Mouse (Mus musculus): ENCODE data around the gene Prr7. TPM values are rescaled to one million over a fixed set of nuclear protein-coding genes. Genes with fewer than 3 reads are reported as not detected.
A peak's percentile ranks its signal among the peaks of the same experiment; 100 is the strongest.
"Not testable (repeated sequence)": the region's sequence is repeated elsewhere in the genome, so short reads cannot be mapped to it uniquely, and the experiment has no call there.

Gene Prr7
- under 1 TPM in 1 of 3 experiments, not detected in 2; 0.26 TPM for polyA plus RNA-seq (2017; shearing (Covaris generic))

DNA sequence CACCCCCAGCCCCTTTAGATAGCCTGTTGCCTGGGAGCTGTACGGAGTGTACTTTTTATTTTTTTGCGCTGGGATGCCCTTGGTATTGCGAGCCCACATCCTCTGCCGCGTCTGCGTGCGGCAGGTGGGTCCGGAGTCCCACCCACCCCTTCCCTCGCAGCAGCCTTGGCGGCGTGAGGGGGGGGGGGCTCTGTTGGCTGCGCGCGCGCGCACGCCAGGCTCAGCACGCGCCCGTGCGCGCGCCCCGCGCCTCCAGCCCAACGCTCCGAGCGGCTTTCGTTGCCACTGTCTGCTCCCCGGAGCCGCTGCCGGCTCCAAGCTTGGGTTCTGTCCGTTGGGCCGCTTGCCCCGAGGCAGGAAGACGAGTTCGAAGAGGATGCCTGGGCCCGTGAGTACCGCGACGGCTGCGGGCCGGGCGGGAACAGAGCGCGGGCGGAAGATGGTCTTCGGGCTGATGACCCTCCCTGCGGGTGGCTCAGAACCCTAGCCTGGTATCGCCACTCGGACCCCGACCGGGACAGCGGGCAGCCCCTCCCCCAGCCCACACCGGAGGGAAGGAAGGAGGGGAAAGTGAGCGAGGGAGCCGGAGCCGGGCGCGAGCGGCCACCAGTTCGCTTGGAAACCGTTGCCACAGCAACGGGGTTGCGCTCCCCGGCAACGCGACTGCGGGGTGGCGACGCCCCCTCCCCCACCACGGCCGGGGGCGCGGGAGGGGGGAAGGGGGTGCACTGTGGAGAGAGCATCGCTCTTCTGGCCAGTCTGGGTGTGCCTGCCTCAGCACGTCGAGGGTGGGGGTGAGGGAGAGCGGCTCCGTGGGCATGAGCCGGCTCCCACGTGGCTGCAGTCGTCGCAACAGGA lies at the start of gene Prr7:
Gene Prr7 (plus strand): TSS at position 241 of the 858 bp plus-strand sequence.
- peak; percentile 69 for ATAC-seq

DNA sequence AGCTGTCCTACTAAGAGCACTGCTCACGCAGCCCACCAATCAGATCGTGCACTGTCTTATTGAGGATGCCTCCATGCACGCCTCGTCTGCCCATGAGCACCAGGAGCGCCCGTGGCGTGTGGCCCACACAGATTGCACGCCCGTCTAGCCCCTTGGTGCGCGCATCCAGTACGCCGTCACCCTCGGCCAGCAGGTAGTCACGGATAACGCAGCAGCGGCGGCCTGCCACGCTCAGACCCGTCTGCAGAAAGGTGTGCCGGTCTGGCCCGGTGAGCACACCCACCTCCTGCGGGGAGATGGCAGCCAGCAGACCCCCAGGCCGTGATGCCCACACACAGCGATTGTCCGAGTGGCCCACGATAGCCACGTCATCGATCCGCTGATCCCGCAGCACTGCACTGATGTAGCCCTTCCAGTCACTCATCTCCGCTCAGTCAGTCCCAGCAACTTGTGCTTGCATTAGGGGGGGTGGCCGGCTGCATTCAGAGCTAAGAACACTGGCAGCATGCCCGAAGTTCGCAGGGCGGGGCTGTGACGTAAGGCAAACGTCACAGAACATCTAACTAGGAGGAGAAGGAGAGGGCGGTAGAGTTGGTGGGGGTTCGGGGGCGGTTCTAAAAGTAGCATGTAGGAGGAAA lies 49.2 kb upstream of the Prr7 start, which contains the start of gene Pfn3:
Gene Pfn3 (minus strand): TSS at position 490 of the 638 bp plus-strand sequence.
- no peak for ATAC-seq

DNA sequence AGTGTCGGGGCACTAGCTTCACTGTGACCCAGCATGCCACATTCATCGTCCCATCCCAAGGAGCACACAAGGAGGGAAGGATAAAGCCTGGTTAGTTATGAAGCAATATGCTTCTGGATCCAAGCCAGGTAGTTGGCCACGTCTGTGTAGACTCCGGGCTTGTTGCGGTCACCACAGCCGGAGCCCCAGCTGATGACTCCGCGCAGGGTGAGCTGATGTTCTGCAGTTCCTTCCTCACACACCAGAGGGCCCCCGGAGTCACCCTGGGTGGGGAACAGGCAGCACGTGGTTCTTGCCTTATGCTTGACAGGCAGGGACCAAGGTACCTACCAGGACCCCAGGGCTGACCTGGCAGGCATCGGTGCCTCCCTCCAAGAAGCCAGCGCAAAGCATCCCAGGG lies 46.1 kb upstream of the Prr7 start:
- peak; percentile 82 for ATAC-seq

DNA sequence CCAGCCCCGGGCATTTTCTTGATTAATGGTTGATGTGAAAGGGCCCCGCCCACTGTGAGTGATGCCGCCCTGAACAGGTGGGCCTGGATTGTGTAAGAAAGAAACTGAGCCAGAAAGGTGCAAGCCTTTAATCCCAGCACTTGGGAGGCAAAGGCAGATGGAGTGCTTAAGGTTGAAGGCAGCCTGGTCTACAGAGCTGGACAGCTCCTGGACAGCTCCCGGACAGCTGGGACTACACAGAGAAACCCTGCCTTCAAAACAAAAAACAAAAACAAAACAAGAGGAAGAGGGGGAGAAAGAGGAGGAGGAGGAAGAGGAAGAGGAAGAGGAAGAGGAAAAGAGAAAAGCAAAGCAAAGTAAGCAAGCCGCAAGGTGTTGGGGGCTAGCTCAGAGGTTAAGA lies 44.9 kb upstream of the Prr7 start:
- no peak for ATAC-seq

DNA sequence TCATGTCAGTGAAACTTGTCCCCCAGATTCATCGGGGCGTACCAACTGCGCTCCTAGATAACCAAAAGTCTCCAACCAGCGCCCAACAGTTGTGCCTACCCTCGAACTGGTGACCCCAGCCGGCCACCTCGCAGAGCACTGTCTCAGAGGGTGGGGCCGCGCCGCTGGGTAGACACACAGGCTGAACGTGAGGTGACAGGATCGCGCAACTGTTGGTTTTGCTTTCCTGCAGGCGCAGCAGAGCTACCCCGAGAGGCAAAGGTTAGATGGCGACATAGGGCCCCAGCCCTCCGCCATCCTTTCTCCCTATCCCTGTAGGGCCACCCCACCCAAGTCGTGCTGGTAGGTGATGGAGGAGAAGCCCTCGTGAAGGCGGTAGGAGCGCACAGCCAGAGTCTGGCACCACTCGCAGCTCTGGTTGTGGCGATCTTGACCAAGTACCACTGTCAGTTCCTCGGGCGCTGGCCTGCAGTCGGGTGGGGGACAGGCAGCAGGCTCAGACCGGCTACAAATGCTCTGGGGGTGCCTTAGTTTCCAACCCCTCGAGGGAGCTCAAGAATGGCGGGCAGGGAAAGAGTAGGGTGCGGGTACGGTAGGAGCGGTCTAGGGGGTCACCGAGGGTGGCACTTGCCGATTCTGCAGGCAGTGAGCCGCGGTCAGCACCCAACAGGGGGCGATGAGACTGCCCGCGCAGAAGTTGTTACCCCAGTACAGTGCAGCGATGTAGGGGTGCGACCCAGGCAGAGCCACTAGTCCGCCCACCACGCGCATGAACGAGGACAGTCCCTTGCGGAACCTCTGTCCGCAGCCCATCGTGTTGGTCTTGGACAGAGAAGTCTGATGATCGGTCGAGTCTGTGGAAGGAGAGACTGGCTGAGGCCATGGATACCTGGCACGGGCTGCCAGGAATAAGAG lies 43.8 kb upstream of the Prr7 start:
- no peak for ATAC-seq

DNA sequence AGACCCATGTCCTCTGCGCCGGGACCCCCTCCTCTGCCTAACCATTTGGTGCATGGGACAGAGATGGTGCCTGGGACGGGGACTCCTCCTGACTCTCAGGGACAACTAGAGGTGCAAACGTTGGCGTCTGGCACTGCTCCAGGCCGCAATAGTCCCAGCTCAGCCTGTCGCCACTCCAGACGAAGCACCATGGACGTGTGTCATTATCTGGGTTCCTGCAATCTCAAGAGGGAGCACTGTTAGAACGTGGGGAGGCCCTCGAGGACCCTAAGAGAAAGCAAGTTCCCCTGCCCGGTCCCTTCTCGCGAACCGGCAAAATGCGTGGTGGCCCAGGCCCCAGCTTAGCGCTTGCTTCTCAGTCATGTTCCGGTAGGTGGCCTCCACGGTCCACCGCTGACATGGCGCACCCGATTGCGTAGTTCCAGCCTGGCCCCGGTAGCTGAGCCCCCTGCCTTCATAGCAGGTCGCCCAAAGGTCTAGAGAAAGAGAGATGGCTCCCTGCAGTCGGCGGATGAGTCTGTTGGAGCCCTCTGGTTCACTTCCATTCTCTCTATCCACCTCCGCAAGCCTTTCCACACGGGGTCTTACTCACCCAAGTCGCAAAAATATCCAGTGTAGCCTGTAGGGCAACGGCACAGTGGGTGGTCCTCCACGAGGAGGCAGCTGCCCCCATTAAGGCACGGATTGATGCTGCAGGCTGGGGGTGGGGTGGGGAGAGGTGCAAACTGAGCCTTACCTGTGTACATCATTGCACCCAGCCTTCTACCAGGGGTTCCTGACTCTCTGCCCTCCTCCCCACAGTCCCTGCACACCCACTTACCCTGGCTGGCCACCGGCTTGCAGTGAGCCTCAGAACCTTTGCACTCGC lies 42.9 kb upstream of the Prr7 start:
- peak; percentile 82 for ATAC-seq

DNA sequence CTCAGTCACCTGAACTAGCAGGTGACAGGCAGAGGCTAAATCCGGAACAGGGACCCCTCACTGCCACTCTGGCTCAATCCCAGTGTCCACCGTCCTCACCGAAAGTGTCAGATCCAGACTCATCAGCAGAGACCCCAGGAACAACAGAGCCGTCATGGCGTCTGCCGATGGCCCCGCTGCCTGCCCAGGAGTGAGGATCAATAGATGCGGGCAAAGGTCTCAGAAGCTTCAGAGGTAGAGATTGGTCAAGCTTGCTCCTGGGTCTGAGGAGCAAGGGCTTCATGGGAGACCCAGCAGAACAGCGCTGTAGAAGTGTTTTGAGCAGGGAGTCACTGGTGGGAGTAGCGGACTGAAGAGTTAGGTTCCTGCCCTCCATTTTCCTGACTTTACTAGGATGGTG lies 37.5 kb upstream of the Prr7 start, which contains the start of gene F12:
Gene F12 (minus strand): TSS at position 181 of the 400 bp plus-strand sequence.
- no peak for ATAC-seq

DNA sequence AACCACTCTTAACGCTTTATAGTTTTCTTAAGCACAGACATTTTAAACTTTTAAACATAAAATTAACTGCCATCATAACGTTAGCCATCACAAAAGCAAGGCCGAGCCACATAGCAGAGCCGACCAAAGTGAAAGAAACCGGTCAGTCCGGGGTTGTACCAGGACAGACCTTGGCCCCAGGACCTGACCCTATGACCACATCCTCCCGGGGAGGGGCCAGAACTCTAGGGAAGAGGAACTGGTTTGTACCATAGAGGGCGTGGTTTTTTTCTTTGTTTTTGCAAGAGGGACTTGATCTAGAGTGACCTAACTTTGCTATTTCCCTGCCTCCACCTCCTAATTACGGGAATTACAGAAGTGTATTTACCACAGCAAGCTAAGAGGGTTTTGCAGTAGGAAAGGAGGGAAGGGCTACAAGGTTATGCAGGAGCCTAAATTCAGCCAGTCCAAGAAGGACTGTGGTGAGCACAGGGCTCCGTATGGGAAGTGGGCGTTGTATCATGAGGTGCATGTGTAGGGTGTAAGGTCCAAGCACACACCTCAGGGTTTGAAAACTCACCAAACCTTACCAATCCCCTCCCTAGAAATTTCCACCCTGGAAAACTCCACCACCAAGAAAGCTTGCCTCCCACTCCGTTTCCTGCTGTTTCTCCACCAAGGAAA lies 34.7 kb upstream of the Prr7 start:
- no peak for ATAC-seq

DNA sequence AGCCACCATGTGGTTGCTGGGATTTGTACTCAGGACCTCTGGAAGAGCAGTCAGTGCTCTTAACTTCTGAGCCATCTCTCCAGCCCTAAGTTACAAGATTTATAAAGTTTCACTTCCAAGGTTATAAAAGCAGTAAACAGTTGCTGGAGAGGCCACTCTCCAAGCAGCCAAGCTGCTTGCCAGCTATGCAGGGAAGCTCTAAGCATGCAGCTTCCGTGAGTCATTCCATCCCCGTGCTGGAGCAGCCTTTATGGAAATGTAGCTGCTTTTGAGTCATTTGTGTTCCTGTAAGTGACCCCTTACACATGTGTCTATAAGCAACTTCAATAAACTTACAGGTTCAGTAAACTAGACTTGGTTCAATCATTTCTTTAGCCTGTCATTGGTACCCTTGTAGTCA lies 33.5 kb upstream of the Prr7 start:
- no peak for ATAC-seq

DNA sequence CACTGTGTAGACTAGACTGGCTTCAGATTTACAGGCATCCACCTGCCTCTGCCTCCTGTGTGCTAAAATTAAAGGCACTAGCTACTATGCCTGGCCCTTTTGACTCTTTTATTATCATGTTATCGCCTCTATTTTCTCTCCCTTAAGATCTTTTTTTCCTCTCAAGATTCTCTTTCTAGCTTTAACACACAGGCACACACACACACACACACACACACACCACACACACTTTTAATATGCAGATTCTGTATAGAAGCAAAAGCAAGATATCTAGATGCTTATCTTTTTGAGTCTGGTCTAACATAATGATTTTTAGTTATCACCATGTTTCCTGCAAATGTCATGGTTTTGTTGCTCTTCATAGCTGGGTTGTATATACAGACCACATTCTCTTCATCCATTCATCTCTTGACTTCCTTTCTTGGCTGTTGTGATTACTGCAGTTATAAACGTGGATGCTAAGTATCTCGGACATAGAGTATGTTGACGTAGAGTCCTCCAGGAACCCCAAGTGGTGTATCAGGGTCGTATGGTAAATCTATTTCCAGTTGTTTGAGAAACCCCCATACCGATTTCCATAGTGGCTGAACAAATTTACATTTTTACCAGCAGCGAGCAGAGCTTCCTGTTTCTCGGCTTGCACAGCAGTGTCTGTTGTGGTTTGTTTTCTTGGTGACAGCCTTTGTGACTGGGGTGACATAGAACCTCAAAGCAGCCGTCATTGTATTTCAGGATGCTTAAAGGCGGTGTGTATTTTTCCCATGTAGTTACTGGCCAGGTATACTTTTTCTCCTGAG lies 32.0 kb upstream of the Prr7 start:
- peak; percentile 96 for ATAC-seq

DNA sequence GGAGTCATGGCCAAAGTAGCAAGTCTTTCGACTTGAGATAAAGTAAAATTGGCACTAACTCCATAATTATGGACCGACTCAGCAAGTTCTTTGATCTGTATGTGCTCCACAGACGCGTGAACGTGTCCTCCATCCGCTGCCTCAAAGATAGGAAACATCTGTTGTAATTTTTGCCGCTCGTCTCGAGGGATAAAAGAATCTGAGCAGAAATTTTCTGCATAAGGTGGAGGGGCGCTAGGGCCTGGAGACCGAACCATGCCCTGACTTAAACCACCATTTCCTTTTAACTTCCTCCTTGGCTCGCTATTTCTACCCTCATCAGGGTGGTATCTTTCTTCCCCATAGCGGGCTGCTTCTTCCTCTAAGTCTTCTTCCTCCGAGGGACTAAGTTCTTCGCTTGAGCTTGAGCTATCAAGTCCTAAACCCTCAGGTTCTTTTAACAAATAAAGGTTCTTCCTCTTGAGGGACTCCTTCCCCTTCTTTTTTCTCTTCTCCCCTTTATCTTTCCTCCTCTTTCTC lies 26.9 kb upstream of the Prr7 start:
- not testable (repeated sequence) for ATAC-seq

DNA sequence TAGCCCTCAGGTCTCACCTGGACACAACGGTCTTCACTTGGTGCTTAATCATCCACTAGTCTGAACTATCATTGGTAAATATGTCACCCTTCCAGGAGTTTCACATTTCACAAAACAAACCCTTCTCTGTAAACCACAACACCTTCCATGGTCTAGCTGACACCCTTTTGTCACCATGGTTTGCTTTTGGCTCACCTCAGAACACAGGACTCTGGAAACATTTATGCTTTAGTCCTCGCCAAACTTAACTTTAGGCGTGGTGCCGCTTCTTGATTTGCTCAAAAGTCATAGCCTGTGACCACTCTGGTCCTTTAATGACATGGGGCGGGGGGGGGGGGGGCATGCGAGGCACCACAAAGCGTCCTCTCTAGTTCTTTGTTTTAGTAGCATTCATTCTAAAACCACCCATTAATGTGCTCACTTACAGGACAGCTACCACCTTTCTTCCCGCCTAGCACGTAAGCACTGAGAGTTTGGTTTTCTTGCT lies 20.2 kb upstream of the Prr7 start:
- peak; percentile 46 for ATAC-seq

DNA sequence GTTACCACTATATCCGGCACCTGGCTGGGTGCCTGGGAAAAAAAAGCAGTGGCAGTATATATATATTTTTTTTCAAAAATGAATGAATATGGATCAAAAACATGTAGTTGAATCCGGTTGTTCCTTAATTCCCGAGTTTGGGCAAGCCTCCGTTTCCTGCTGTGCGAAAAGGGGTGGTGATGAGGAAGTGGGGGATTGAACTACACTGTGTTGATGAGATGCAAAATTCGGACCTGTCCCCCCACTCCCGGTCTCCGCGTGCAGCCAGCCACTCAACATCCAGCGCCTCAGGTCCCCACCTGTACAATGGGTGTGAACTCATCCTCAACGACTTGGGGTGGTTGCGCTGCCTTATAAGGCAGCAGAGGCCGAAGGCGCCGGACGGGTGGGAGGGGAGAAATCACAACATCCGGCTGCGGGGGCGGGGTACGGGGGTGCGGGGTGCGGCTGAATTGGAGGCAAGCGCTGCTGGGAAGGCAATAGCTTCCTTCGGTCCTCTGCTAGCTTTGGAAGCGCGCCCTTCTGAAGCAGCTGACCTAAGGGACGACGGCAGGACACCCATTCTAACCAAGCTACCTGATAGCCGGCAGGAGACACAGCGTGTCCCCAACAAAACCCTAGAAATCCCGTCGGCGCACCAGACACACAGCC lies 19.7 kb upstream of the Prr7 start:
- peak; percentile 38 for ATAC-seq

DNA sequence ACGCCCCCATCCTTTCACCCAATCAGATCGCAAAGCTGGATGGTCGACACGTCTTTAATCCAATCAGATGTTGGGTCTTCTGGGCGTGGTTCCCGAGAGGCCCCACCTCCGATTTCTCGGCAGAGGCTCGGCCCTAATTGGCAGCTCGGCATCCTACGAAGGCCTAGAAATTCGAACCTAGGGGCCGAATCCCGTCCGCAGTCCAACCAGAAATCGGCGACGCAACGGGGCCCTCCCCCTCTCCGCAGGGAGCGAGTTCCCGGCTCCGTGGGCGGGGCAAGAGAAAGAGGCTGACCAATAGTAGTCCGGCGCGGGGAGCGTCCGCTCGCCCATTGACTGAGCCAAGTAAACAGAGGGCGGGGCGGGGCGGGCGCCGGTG lies 19.1 kb upstream of the Prr7 start, which contains the start of gene Grk6:
Gene Grk6 (plus strand): TSS at position 136 of the 379 bp plus-strand sequence.
- peak; percentile 80 for ATAC-seq

DNA sequence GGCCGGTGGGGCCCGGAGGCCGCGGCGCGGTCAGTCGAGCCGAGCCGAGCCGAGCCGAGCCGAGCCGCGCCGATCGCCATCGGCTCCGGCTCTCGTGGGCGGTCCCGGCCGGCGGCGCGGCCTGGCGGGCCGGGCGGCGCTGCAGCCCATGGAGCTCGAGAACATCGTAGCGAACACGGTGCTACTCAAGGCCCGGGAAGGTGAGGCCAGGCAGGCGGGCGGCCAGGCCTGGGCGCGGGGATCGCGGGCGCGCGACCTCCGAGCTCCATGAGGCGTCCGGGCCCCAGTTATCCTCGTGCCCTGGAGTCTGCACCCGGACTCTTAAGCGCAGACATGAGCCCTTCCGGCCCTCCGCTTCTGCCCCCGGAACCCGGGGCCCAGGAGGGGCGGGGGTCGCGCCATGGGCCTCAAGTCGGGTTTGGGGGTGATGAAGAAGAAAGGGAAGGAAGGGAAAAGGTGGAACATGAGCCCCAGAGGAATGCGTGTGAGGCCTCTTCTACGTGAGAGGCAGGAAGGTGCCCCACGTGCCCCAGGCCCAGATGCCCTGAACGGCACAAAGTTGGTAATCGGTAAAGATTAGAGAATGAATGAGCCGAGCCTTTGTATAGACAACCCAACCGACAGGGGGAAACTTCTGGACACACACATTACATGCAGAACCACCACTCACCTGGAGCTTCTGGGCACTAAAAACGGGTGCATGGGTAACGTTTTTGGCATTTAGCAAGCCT lies 18.5 kb upstream of the Prr7 start:
- ATAC-seq: no peak

DNA sequence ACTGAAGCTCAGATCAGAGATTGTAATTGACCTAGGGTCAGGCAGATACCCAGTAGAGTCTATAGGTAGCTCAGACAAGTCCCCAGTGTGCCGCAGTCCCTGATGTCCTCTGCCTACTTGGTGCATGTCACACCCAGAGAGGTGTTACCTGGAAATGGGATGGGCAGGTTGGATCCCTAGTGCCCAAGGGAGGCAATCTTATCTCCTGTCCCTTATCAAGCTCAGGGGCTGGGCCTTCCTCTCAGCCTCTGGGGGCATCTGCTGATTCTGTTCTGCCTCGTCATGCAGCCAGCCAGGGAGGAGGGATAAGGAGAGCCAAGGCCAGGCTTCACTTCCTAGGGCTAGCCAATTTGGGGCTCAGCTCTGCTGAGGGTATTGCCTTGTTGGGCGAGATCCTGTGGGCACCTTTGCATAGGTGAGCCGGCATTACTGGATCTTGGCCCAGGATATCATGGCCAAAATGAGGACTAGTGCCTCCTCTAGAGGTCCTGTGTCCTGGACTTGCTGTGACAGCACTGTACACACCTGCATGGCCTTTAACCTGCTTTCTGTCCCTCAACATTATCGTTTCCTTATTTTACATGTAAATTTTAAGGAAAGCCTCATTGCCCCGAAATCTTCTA lies 17.5 kb upstream of the Prr7 start:
- no peak for ATAC-seq

DNA sequence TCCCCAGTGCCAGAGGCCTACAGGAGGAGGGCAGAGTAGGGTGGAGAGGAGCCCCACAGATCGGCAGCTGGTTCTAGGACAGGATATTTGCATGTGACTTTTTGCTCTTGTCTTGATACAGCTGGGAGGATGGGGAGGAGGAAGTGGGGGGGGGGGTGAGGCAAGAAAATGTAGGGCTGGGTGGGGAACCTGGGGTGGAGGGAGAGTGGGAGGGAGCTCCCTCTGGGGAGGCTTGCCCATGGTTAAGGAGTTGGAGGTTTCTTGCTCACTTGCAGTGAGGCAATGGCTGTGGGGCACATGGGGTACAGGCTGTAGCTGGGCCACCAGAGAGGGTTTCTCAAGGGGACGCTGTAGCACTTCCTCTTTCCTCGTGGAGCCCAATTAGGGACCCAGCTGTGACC lies 16.5 kb upstream of the Prr7 start:
- no peak for ATAC-seq

DNA sequence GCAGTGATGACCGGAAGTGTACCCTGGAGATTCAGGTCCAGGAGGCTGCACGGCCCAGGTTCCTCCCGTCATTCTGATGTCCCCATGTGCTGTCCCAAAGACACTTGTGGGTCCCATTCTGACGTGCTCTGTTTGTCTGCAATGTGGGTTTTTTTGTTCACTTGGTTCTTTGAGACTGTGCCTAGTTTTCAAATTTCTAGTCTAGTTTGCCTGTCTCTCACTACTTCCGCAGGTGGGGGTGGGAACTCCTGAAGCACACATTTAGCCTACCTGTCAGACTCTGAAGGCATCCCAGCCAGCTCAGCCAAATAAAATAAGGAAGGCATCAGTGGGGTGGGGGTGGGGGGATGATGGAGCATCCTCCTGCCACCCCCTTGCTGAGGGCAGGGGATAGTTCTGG lies 15.9 kb upstream of the Prr7 start:
- ATAC-seq: no peak
